Mouse (Mus musculus): Measurements from ENCODE around the gene Zdhhc1.

GRCm38 (mm10) chr8:105528206-105528605 lies 31.5 kb upstream of the Zdhhc1 start:
- TF ChIP-seq CTCF (IDR thresholded peaks at IDR 0.05; ENCODE audit: borderline replicate concordance, insufficient read depth, low read length), result no peak
- no peak for TF ChIP-seq POLR2A (IDR thresholded peaks at IDR 0.05; ENCODE audit: low read depth, low read length)
